Comparison of ENCODE assay signal across 25 mouse cellular contexts in the genomic region with DNA sequence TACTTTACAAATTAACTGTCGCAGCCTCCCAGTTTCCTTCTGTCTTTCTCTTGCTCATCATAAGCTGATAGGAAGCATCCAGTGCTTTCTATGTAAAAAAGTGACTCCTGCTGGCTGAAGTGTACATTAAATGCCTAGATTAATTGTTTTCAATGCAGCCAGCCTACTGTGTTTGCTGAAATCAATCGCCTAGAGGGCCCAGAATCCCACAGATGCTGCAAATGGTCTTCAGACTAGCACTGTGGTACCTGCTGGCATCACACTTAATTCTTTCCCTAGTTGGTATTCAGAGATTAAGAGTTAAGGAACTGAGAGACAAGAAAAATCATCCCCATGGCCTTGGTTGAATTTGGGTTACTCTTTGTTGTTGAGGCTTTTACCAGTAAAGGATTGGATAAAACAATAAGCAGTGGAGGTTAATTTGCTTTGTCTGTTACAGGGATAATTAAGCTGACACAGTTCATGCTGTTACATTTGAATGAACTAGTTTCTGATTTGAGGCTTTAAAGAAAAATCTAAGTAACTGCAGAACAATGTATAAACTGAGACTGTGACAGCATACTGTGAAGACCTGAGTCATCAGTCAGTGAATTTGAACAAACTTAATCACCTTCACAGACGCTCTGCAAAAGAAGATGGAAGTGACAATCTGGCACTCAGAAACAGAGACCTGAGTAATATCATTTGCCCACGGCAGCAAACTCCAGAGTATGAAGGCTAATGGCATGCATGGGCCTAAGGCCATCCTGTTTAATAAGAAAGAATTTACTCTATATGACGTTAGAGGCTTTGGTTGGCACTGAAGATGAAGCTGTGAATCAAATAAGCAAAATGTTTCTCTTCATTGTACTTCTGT.
A peak's percentile ranks its signal among the peaks of the same experiment; 100 is the strongest.
DNase-seq lines count a peak whose midpoint lies in the region; ATAC-seq and TF ChIP-seq lines count a peak whose summit lies in the region.
"Had no signal": no experiment of that assay in that cellular context is flagged by ENCODE, and none has a peak within 500 bp of the region (broad histone marks: within the 10 kb centered on the region; RNA-seq: fewer than 3 reads in every experiment).

No protein-coding gene starts in this region.

- H3K9ac ChIP-seq in forebrain, postnatal 0 days = no peak overlapping the region
- no peak overlapping the region for H3K9ac ChIP-seq in forebrain, embryonic 14.5 days (ENCODE audit: low read length)
- H3K9ac ChIP-seq in midbrain, embryonic 14.5 days (replicated peaks; ENCODE audit: low read length) = no peak overlapping the region
- H3K9ac ChIP-seq in neural tube, embryonic 14.5 days (replicated peaks; ENCODE audit: low read depth, low read length) = no peak overlapping the region
- H3K9ac ChIP-seq: forebrain, embryonic 12.5 days; liver, embryonic 14.5 days; lung, embryonic 14.5 days; neural tube, embryonic 12.5 days had no signal

- H3K4me1 ChIP-seq in forebrain, postnatal 0 days (ENCODE audit: insufficient read depth) = no peaks in the 10 kb centered on the region
- no peaks in the 10 kb centered on the region for H3K4me1 ChIP-seq in forebrain, embryonic 14.5 days (ENCODE audit: control insufficient read depth, insufficient read depth, low read length)
- H3K4me1 ChIP-seq in midbrain, embryonic 14.5 days (ENCODE audit: control insufficient read depth, insufficient read depth, low read length) = no peaks in the 10 kb centered on the region
- no peaks in the 10 kb centered on the region for H3K4me1 ChIP-seq in midbrain, embryonic 10.5 days
- H3K4me1 ChIP-seq in neural tube, embryonic 14.5 days (ENCODE audit: control insufficient read depth, insufficient read depth, low read length) = no peaks in the 10 kb centered on the region
- H3K4me1 ChIP-seq: forebrain, embryonic 12.5 days; neural tube, embryonic 12.5 days had no signal

- 31% methylated on average over 5 of the region's 5 CpGs for WGBS in forebrain, postnatal 0 days
- WGBS in forebrain, embryonic 14.5 days = 33% methylated on average over 5 of the region's 5 CpGs
- 60% methylated on average over 5 of the region's 5 CpGs for WGBS in midbrain, embryonic 14.5 days
- WGBS in midbrain, embryonic 10.5 days = 67% methylated on average over 5 of the region's 5 CpGs
- 56% methylated on average over 5 of the region's 5 CpGs for WGBS in neural tube, embryonic 14.5 days

- H3K27me3 ChIP-seq in forebrain, postnatal 0 days (ENCODE audit: insufficient read depth, low read length) = no peaks in the 10 kb centered on the region
- no peaks in the 10 kb centered on the region for H3K27me3 ChIP-seq in forebrain, embryonic 14.5 days (replicated peaks; ENCODE audit: control insufficient read depth, insufficient read depth, low read length)
- no peaks in the 10 kb centered on the region for H3K27me3 ChIP-seq in midbrain, embryonic 14.5 days (ENCODE audit: control insufficient read depth, insufficient read depth, low read length)
- H3K27me3 ChIP-seq in midbrain, embryonic 10.5 days (ENCODE audit: low read depth, poor library complexity, severe bottlenecking) = no peaks in the 10 kb centered on the region
- H3K27me3 ChIP-seq in neural tube, embryonic 14.5 days (ENCODE audit: control insufficient read depth, insufficient read depth, low read length) = no peaks in the 10 kb centered on the region
- H3K27me3 ChIP-seq: CH12.LX; forebrain, embryonic 12.5 days; neural tube, embryonic 12.5 days had no signal

- H3K36me3 ChIP-seq in forebrain, postnatal 0 days (ENCODE audit: insufficient read depth) = no peaks in the 10 kb centered on the region
- H3K36me3 ChIP-seq in forebrain, embryonic 14.5 days (ENCODE audit: control insufficient read depth, insufficient read depth, low read length) = no peaks in the 10 kb centered on the region
- no peaks in the 10 kb centered on the region for H3K36me3 ChIP-seq in midbrain, embryonic 14.5 days (ENCODE audit: control insufficient read depth, insufficient read depth, low read length)
- H3K36me3 ChIP-seq in midbrain, embryonic 10.5 days = no peaks in the 10 kb centered on the region
- no peaks in the 10 kb centered on the region for H3K36me3 ChIP-seq in neural tube, embryonic 14.5 days (ENCODE audit: control insufficient read depth, insufficient read depth, low read length)
- H3K36me3 ChIP-seq: forebrain, embryonic 12.5 days; neural tube, embryonic 12.5 days had no signal

- 0 out of 2 replicates have a peak, but pooled peaks have one; percentile 5 for TF ChIP-seq CTCF in forebrain, postnatal 0 days (IDR thresholded peaks at IDR 0.05; ENCODE audit: low read depth)

- H3K4me2 ChIP-seq in forebrain, postnatal 0 days (ENCODE audit: low read depth) = no peak overlapping the region
- H3K4me2 ChIP-seq in forebrain, embryonic 14.5 days (ENCODE audit: low read length) = no peak overlapping the region
- H3K4me2 ChIP-seq in midbrain, embryonic 14.5 days (ENCODE audit: low read length) = no peak overlapping the region
- no peak overlapping the region for H3K4me2 ChIP-seq in neural tube, embryonic 14.5 days (ENCODE audit: low read depth, low read length)
- H3K4me2 ChIP-seq: forebrain, embryonic 12.5 days; lung, embryonic 14.5 days; neural tube, embryonic 12.5 days had no signal

- H3K9me3 ChIP-seq in forebrain, postnatal 0 days (ENCODE audit: low read length) = no peaks in the 10 kb centered on the region
- no peaks in the 10 kb centered on the region for H3K9me3 ChIP-seq in forebrain, embryonic 14.5 days (replicated peaks; ENCODE audit: control insufficient read depth, low read length)
- H3K9me3 ChIP-seq in midbrain, embryonic 14.5 days (ENCODE audit: control insufficient read depth, low read length) = no peaks in the 10 kb centered on the region
- no peaks in the 10 kb centered on the region for H3K9me3 ChIP-seq in midbrain, embryonic 10.5 days (replicated peaks)
- H3K9me3 ChIP-seq in neural tube, embryonic 14.5 days (ENCODE audit: control insufficient read depth, low read length) = no peaks in the 10 kb centered on the region
- H3K9me3 ChIP-seq: forebrain, embryonic 12.5 days; neural tube, embryonic 12.5 days had no signal

- H3K27ac ChIP-seq in forebrain, postnatal 0 days (ENCODE audit: low read depth, low read length) = no peak overlapping the region
- no peak overlapping the region for H3K27ac ChIP-seq in forebrain, embryonic 14.5 days (ENCODE audit: low read depth, low read length)
- H3K27ac ChIP-seq in midbrain, embryonic 14.5 days (replicated peaks; ENCODE audit: low read depth, low read length) = no peak overlapping the region
- no peak overlapping the region for H3K27ac ChIP-seq in midbrain, embryonic 10.5 days (replicated peaks)
- no peak overlapping the region for H3K27ac ChIP-seq in neural tube, embryonic 14.5 days (ENCODE audit: low read depth, low read length)
- H3K27ac ChIP-seq: forebrain, embryonic 12.5 days; liver, embryonic 14.5 days; neural tube, embryonic 12.5 days had no signal

- no peak overlapping the region for H3K4me3 ChIP-seq in forebrain, postnatal 0 days (ENCODE audit: low read depth, low read length)
- no peak overlapping the region for H3K4me3 ChIP-seq in forebrain, embryonic 14.5 days (ENCODE audit: low read depth, low read length)
- no peak overlapping the region for H3K4me3 ChIP-seq in midbrain, embryonic 14.5 days (replicated peaks; ENCODE audit: low read depth, low read length)
- no peak overlapping the region for H3K4me3 ChIP-seq in midbrain, embryonic 10.5 days
- H3K4me3 ChIP-seq in neural tube, embryonic 14.5 days (ENCODE audit: low read depth, low read length) = no peak overlapping the region
- H3K4me3 ChIP-seq: erythroblast, embryonic 14.5 days; forebrain, embryonic 12.5 days; neural tube, embryonic 12.5 days had no signal

- DNase-seq in forebrain, postnatal 0 days = no peak
- no peak for DNase-seq in forebrain, embryonic 14.5 days (ENCODE audit: low spot score)
- peak; percentile 7 for DNase-seq in midbrain, embryonic 14.5 days
- DNase-seq in midbrain, embryonic 10.5 days (ENCODE audit: low spot score) = no peak
- DNase-seq in Muller cell, postnatal 12 days (ENCODE audit: inconsistent ontology term) = peak; percentile 31
- DNase-seq in T-cell, adult 2 months (ENCODE audit: low spot score) = no peak
- DNase-seq: adrenal gland, postnatal 14 days; cerebellum, postnatal 14 days; gastrocnemius, postnatal 14 days; heart, postnatal 14 days; kidney, adult 8-10 months; kidney, postnatal 10 days; liver; lung, embryonic 14.5 days; lung, postnatal 14 days; right cerebral cortex, adult 18-20 months; spleen, adult 18-20 months; thymus, postnatal 14 days had no signal

- peak; percentile 60; the same call in 1 of the 2 replicates for ATAC-seq in forebrain, postnatal 0 days
- no peak for ATAC-seq in forebrain, embryonic 14.5 days
- no peak for ATAC-seq in midbrain, embryonic 14.5 days (ENCODE audit: low FRiP score, low TSS enrichment)
- peak; percentile 67 for ATAC-seq in neural tube, embryonic 14.5 days (ENCODE audit: low read depth)
- ATAC-seq: intestine, embryonic 16.5 days had no signal

Comparison
In these comparisons a context has a peak if more than half of its experiments do, and no peak if none do; other contexts are left out.
1. ATAC-seq: peak in forebrain, postnatal 0 days (single experiment) and neural tube, embryonic 14.5 days (single experiment); none in forebrain, embryonic 14.5 days (single experiment) and midbrain, embryonic 14.5 days (single experiment).
2. DNase-seq: peak in midbrain, embryonic 14.5 days (single experiment) and Muller cell, postnatal 12 days (single experiment); none in forebrain, postnatal 0 days (single experiment), forebrain, embryonic 14.5 days (single experiment), midbrain, embryonic 10.5 days (single experiment) and T-cell, adult 2 months (single experiment).